Mouse (Mus musculus) layer of hippocampus, adult 18-20 months (tissue): ENCODE results near the gene Haus2. TPM values are rescaled to one million over a fixed set of nuclear protein-coding genes. Genes with fewer than 3 reads are reported as not detected.
"Not testable (repeated sequence)": the region's sequence is repeated elsewhere in the genome, so short reads cannot be mapped to it uniquely, and the experiment has no call there.

Source experiments
- DNase-seq, 2 experiments: peaks; one replicate each; pipeline ENCODE4 v3.0.0; 2022; ENCODE audit warnings: low spot score in 2 of 2
- long read RNA-seq: library from polyadenylated mRNA; stranded (forward); transcript quantifications from one replicate; pipeline ENCODE4 v2.0.0, GENCODE M21; 2021
- total RNA-seq, 2 experiments: library from RNA; stranded (reverse); gene quantifications; 2 replicates each; pipeline ENCODE4 v1.2.3; 2021

Haus2 gene
- total RNA-seq = 10 to 100 TPM; 12.1 to 12.2 TPM
- long read RNA-seq, transcript Haus2-203 (6 exons, 3,154 nt) = major isoform, 7 of 11 reads
- long read RNA-seq, partial matches to known transcripts = 1 of 11 reads
- long read RNA-seq, other reads (novel, unspliced or antisense) = 2 of 11 reads

DNA sequence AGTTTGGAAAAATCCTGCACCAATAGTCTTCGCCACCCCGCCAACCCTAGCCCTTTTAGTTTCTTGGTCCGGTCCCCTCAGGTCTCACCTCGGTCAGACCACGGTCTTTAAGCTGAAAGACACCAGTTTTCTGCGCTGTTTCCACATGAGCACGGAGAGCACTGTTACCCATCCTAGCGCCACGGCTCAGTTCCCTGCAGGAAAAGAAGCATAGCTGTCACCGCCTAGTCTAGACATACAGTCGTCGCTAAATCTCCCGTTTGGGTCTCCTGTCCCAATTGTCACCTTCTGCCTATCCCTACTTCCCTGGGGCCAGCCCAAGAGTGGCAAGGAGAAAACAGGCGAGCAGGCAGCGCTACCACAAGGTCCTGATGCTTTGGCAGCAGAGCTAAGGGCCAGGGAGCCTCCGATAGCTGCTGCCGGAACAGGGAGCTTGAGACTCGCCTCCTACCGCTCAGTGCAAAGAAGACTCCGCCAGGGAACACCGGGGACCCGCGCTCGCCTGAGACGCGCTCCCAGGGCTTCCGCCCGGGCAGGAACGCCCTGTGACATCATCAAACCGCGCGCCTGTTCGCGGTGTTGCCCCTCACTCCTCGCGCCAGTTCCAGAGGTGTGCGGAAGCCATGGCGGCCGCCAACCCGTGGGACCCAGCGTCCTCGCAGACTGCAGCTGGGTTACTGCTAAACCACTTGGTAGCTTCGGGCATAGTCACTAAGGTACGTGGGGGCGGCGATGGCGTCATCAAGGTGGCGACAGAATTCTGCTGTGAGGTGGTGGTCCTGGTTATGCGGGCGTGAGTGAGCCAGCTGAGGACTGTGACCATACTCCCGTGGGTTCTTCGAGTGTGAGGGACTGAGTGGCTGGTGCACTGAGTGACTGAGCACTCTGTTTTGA, at the start of gene Haus2, which contains the start of gene Lrrc57:
Gene Haus2, plus strand, starts transcription at position 554 of the 894 bp plus-strand sequence.
Gene Lrrc57, minus strand, starts transcription at position 691 of the 894 bp plus-strand sequence.
- DNase-seq = peak; percentile 87 to 93

DNA sequence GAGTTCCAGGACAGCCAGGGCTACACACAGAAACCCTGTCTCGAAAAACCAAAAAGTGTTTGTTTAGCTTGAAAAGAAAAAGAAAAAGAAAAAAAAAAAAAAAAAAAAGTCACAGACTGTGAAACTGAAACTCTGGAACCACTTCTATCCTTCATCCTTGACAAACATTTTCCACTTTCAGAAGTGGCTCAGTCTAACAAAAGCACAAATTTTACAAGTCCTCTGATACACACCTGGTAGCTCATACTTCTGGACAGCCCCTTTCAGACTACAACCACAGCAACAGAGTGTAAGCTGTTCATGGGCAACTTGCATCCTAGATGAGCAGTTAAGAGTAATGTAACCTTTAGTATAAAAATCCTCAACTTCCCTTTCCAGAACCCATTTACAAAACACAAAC, 47.7 kb upstream of the Haus2 start:
- DNase-seq = no peak

DNA sequence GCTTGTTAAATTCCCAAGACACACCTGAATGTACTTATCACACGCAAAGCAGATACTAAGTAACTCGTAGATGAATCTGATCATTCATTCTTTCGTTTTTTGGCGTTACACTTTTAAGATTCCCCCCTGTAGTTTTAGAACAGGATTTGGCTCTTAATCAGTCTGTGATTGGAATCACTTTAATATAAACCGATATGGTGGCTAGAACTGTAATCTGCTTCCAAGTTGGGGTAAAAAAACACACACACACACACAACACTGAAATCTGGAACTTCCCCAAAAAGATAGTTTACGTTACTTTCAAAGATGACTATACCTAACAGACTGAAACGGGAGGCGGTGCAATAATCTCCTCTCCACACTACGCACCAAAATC, 46.3 kb upstream of the Haus2 start:
- no peak for DNase-seq

DNA sequence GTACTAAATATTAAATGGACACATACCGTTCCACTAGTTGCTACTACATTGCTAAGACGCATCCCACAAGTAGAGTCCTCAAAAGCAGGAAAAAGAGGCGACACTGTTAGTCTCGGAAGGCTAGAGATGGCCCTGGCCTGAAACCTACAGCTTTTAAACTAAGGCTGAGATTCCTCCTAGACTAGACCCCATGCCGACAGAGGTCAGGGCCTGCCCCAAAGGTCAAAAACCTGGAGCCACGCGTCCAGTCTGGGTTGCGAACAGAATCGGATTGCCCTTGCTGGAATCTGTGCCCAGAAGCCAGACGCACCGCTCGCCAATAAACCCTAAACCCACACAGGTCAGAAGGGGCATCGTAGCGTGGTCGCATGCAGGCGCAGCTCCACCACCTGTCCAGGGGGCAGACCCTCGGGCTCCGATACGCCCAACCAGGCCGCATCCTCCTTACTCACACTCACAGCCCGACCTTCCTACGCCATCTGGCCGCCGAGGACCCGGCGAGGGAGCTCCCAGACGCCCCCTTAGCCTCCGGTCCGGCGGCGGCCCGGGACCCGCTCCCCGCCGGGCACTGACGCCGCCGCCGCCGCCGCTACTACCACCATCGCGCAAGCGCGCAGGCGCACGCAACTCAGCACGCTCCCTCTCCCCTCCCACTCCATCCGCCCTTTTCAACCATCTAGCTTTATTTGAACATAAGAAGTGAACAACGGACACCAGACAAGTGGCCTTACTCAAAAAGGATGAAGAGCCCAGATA, 45.8 kb upstream of the Haus2 start, which contains the start of gene Zfp106:
Gene Zfp106, minus strand, starts transcription at position 609 of the 756 bp plus-strand sequence.
- DNase-seq = peak; percentile 86 to 92

DNA sequence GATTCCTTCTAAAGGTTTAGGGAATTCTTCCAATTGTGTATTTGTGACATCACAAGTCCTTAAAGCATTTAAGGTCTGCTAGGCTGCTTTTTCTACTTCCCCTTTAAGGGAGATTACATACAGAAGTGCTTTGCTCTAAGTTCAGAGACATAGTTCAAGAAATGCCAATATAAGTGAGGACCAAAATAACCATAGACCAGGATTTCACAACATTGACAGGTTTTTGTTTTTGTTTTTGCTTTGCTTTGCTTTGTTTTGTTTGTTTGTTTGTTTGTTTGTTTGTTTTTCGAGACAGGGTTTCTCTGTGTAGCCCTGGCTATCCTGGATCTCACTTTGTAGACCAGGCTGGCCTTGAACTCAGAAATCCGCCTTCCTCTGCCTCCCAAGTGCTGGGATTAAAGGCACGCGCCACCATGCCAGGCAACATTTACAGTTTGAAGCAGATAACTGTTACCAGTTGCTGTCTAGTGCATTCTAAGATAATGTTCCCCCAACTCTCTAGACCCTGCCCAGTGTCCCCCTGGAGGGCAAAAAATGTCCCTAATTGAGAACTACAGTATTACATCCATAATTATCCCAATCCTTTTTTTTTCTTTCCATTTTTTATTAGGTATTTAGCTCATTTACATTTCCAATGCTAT, 44.5 kb upstream of the Haus2 start:
- DNase-seq = not testable (repeated sequence)

DNA sequence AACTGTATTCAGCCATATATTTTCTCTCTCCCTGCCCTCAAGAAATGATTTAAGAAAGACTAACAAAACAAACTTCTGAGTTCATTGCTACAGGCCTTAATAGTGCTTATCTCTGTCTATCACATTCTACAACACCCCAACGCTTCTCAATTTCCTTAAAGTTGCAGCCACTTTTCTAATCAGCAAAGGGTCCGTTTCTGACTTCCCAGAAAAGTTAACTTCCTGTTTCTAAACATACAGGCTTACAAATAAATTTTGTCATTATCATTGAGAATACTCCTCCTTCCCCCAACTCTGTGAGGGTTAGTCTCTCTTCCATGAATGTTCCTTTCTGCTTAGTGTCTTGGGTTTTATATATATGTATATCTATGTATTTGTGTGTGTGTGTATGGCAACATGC, 43.8 kb upstream of the Haus2 start:
- DNase-seq = no peak

DNA sequence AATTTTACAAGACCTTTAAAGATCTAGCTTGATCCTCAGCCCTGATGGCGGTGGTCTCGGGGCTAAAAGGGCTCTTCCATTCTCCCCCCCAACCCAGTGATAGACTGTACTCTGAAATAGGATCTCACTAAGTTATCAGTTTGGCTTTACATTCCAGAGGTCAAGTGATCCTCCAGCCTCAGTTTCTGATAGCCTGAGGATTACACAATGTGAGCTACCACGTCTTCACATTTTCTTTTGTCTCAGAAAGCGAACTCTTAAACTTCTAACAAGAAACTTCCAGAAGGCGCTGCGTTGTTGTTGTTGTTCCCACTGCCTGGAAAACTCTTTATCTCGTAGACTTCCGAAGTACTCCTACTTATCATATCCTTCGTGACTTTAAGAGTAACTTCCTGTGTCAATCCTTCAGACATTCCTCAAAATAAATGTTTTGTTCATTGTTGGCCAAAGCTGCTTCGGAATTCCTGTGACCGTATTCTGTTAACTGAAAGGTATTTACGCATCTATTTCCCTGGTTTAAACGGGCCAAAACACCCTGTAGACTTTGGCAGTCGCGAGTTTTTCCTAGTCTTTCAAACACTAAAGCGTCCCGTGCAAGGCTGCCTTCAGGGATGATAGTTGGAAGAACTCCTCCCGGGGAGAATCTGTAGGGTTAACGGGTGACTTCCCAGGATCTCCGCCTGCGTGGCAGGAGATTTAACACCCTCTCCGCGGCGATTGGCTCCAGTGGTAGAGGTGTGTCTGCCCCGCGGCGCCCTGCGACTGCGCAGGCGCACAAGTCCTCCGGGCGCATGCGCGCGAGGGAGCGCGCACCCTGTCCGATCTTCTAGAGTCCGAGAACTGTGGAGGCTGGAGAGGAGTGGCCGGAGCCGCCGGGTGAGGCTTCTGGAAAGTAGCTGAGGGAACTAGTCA, 42.0 kb upstream of the Haus2 start, which contains the start of gene Snap23:
Gene Snap23, plus strand, starts transcription at position 786 of the 912 bp plus-strand sequence.
- DNase-seq = peak; percentile 93 to 96

DNA sequence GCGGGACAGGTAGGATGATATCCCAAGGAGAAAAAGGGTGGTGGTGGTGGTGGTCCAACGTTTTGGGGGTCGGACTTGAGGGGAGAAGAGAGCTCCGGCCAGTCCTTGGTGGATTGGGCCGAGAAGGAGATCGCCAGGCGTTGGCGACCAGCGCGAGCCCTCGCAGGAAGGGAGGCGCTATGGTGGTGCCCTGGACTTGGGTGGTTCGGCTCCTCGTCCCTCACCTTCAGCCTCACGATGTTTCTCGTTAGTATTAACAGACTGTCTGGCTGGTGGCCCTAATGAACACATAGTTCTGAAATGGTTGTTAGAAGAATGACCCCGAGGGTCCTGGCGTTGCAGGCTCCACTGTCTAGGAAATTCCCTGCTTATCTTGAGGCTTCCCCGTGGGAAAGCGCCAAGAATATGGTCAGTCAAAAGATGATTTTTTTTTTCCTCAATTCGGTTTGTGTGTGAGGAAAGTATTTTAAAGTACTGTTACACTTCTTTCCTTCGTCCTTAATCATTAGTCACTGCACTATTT, 41.3 kb upstream of the Haus2 start:
- DNase-seq = no peak

DNA sequence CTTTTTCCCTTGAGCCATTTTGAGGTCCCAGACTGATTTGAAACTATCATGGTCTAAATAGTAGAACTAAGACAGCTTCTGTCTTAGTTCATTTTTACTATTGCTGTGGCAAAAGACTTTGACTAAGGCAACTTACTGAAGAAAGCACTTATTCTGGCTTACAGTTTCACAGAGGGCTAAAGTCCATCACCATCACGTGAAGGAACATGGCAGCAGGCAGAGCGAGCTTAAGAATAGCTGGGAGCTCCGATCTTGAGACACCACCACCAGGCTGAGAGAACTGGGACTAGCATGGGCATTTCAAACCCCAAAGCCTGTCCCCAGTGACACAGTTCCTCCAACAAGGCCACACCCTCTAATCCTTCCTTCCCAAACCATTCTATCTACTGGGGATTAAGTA, 38.1 kb upstream of the Haus2 start:
- no peak for DNase-seq

DNA sequence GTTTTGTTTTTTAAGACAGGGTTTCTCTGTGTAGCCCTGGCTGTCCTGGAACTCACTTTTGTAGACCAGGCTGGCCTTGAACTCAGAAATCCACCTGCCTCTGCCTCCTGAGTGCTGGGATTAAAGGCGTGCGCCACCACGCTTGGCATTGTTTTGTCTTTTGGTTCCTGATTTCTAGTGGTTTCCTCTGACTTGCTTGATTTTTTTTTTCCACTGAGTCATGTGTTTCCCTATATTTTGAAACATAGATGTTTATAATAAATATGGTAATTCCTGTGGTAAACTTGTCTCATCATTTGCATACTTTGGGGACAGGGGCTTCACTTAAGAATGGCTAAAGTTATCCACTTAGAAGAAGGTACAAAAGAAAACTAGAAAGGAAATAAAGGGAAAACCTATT, 37.0 kb upstream of the Haus2 start:
- not testable (repeated sequence) for DNase-seq

DNA sequence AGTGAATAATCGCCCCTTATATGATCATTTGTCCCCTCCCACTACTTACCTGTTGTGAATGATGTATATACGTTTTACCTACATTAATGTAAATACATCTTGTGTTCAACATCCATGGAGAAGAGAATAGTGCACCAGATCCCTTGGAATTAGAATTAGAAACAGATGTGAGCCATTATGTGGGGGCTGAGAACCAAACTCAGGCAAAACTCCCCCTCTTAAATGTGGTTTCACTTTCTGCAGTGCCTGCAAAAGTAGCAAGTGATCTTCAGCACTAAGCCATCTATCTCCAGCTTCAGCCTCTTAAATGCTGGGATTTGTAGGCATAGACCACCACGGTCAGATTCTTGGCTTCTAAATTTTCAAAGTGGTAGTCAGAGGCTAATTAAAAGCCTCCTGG, 34.1 kb upstream of the Haus2 start:
- no peak for DNase-seq

DNA sequence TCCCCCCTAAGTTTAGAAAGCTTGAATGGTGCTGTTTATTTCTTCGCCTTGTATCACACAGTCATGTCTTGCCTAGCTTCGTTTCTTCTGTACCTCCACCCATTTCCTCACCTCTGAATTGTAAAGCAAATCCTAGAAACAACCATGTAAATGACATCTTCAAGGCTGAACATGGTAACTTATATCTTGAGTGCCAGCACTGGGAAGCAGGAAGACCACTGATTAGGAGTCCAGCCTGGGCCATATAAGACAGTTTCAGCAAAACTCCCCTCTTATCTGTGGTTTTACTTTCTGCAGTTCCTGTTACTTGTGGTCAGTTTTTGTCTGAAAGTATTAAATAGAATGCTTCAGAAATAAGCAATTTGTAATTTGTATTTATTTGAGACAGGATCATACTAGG, 33.2 kb upstream of the Haus2 start:
- DNase-seq = no peak

DNA sequence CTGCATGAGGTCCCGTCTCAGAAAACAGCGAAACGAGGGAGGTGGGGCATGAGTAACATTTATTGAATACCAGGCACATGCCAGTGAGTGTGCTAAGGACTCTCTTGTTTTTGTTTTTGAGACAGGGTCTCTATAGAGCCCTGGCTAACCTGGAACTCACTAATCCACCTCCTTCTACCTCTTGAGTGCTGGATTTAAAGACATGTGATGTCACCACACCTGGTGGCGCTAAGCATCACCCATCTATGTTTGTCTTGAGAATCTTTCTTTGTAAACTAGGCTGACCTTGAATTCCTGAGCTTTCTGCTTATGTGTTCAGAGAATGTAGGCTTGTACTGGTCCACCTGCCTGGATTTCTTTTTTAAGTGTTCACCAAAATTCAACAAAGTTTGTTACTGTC, 31.4 kb upstream of the Haus2 start:
- no peak for DNase-seq

DNA sequence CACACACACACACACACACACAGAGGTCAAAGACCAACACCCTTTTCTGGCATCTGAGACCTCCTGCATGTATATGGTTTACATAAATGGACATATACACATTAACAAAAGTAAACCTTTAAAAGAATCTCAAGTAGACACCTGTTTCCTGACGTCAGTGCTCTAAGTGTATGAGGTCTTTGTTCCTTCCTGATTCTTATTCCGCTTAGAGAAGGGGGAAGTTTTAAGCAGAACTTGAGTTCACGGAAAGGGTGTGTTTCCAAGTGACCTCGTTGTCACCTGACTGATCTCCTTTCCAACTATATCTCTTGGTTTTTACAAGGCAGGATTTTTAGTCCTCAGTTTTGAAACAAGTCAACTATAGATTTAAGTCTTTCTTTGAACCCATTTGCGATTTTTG, 30.9 kb upstream of the Haus2 start:
- DNase-seq = no peak

DNA sequence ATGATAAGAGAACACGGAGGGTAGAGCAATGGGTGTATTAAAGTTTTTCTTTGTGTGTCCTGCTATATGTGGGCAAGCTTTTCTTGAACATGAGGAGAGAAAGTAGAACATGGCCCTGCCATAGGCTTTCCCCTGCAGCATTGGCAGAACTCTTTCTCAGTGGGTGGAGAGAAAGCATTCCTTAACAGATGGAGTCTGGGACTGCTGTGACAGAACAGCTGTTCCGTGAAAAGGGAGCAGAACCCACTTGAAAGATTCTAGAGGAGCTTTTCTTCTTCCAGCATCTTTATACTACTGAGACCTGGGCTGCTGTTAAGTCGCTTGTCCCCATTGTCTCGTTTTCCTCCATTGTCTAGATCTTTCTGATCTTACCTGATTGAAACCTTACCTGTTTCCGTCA, 19.4 kb upstream of the Haus2 start:
- peak; percentile 48 to 71 for DNase-seq

DNA sequence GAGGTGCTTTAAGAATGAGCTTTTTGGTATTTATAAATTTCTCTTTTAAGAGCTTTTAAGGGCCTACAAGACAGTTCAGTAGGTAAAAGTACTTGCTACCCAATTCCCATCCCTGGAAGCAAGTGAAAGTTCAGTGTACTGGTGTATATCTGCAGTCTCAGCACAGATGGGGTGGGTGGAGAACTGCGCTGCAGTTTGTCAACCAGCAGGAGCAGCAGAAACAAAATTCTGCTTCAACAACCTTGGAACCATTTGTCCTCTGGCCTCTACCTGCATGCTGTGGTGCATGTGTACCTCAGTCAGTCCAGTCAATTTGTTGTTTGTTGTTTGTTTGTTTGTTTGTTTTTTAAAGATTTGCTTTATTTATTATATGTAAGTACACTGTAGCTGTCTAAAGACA, 17.0 kb upstream of the Haus2 start:
- DNase-seq = peak in 1 of 2 experiments; percentile 45

DNA sequence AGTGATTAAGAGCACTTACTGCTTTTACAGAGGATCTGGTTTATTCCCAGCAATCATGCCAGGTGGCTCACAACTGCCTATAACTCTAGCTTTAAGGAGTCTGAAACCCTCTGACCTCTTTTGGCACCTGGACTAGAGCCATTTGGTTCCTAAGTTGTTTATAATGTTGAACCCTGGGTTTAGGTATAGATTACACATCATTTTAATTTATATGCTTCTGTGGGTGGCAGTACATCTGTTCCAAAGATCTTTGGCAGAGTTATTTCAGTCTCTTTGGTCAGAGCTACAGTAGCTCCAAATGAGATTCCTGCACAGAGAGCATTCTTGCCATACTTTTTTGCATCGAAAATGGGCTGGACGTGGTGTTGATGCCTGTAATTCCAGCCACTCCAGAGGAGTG, 11.4 kb upstream of the Haus2 start:
- DNase-seq = no peak

DNA sequence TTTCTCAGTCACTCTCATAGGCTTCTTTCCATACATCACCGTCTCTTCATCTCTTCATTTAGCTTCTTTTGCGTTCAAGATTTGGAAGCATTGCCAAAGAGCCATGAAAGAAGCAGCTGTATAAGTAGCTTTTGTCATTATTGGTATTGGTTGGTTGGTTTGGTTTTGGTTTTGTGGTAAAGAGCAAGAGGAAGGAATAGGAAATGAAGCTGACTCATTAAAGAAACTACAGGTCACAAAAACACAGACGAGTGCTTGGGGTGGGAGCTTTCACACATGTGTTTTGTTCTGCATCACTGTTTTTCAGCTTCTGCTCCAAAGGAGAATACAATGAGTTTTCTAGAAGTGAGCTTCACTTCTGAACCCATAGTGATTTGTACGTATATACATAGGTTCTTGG, 9.7 kb upstream of the Haus2 start:
- DNase-seq = no peak

DNA sequence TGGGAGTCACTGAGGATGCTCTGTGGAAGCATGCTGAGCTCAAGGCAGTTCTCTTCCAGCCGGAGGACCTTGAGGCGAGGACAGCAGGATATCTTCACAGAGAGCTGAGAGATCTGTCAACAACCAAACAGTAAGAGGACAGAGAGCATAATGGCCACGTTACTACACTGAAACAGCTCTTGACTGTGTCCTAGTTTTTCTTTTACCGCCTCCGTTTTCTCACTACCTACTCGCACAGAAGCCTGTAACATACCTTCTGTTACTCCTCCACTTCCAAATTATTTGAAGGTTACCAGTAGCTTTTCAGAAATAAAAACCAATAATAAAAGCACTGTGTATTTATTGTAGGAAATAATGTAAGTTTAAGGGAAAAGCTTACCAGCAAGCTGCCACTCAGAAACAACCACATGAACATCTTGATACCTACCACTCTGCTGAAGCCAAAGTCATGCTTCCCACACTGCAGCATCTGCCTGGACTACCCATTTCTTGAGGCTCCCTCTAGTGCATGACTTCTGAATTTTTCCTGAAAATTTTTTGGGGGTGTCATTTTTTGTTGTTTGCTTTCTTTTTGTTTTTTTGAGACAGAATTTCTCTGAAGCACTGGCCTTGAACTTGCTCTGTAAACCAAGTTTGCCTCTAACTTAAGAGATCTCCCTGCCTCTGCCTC, 3.0 kb upstream of the Haus2 start:
- peak; percentile 25 to 63 for DNase-seq
